Mouse (Mus musculus) cortical plate, adult 2 months (tissue): Measurements from ENCODE around the gene Hsdl2.

Experiments used
- CTCF ChIP-seq: fragments of 200-500 bp; IDR thresholded peaks from 2 replicates; pipeline ENCODE4 v1.5.1; 2011; ENCODE audit warnings: mild to moderate bottlenecking, control low read depth, low read length; ENCODE audit not compliant: insufficient read depth; ENCODE audit errors: extremely low read depth
- POLR2A ChIP-seq: fragments of 200-500 bp; IDR thresholded peaks from 2 replicates; pipeline ENCODE4 v1.6.1; 2011; ENCODE audit warnings: mild to moderate bottlenecking, low read length, control low read depth; ENCODE audit not compliant: insufficient read depth; ENCODE audit errors: extremely low read depth

GRCm38 (mm10) chr4:59585097-59585496, 3.7 kb downstream of the Hsdl2 start:
- TF ChIP-seq CTCF (no peak), POLR2A (no peak)
